Mouse (Mus musculus): ENCODE data around the gene Brca2. TPM values are rescaled to one million over a fixed set of nuclear protein-coding genes. Genes with fewer than 3 reads are reported as not detected.

Gene Brca2
- polyA plus RNA-seq, 1 experiment = 1.9 TPM

GRCm38 (mm10) chr5:150560851-150561250, 38.4 kb downstream of the Brca2 start:
- no peaks in the 10 kb centered on the region for H3K4me1 ChIP-seq
- no peak for TF ChIP-seq FLI1 (IDR thresholded peaks at IDR 0.05; ENCODE audit: low read length)
- no peak for TF ChIP-seq GATA1 (IDR thresholded peaks at IDR 0.05; ENCODE audit: borderline replicate concordance, low read length)
- no peaks in the 10 kb centered on the region for H3K9me3 ChIP-seq
- no peaks in the 10 kb centered on the region for H3K27me3 ChIP-seq (replicated peaks)
- peaks cover 76% of the 10 kb centered on the region for H3K36me3 ChIP-seq (replicated peaks; ENCODE audit: low read length)
- no peak overlapping the region for H3K4me3 ChIP-seq (replicated peaks)

GRCm38 (mm10) chr5:150561376-150561775, 38.9 kb downstream of the Brca2 start:
- Histone ChIP-seq H3K4me3 (replicated peaks) (no peak overlapping the region), H3K4me1 (no peaks in the 10 kb centered on the region), H3K27me3 (replicated peaks) (no peaks in the 10 kb centered on the region), H3K36me3 (replicated peaks; ENCODE audit: low read length) (peaks cover 82% of the 10 kb centered on the region), H3K9me3 (no peaks in the 10 kb centered on the region)
- TF ChIP-seq FLI1 (IDR thresholded peaks at IDR 0.05; ENCODE audit: low read length) (no peak), GATA1 (IDR thresholded peaks at IDR 0.05; ENCODE audit: borderline replicate concordance, low read length) (no peak)

- TF ChIP-seq FLI1 (IDR thresholded peaks at IDR 0.05; ENCODE audit: low read length) (no peak), GATA1 (IDR thresholded peaks at IDR 0.05; ENCODE audit: borderline replicate concordance, low read length) (no peak)
- H3K9me3 ChIP-seq = no peaks in the 10 kb centered on the region
- no peaks in the 10 kb centered on the region for H3K27me3 ChIP-seq (replicated peaks)
- no peak overlapping the region for H3K4me3 ChIP-seq (replicated peaks)
- H3K4me1 ChIP-seq = no peaks in the 10 kb centered on the region
- H3K36me3 ChIP-seq (replicated peaks; ENCODE audit: low read length) = peaks cover 84% of the 10 kb centered on the region
Observed at GRCm38 (mm10) chr5:150561783-150562182, 39.4 kb downstream of the Brca2 start.

DNA sequence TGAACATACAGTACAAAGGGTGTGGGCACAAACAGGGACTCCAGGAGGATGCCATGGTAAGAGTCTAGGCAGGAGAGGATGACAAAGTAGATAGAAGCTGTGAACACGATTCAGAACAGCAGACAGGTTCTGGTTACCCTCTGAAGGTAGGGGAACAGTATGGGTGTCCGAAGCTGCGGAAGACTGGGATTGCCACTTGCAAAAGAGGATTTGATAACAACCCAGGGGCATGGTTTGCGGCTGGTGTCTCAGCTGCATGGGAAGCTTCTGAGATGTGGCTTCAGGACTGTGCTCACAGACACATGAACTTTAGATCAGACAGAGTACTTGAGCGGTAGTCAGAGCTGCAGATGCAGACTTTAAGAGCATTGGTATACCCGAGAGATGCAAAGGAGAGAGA, 42.0 kb downstream of the Brca2 start:
- no peak overlapping the region for H3K4me3 ChIP-seq (replicated peaks)
- no peaks in the 10 kb centered on the region for H3K27me3 ChIP-seq (replicated peaks)
- H3K36me3 ChIP-seq (replicated peaks; ENCODE audit: low read length) = peaks cover 87% of the 10 kb centered on the region
- TF ChIP-seq GATA1 (IDR thresholded peaks at IDR 0.05; ENCODE audit: borderline replicate concordance, low read length) (no peak), FLI1 (IDR thresholded peaks at IDR 0.05; ENCODE audit: low read length) (no peak)
- H3K4me1 ChIP-seq = peaks cover 6% of the 10 kb centered on the region
- no peaks in the 10 kb centered on the region for H3K9me3 ChIP-seq

DNA sequence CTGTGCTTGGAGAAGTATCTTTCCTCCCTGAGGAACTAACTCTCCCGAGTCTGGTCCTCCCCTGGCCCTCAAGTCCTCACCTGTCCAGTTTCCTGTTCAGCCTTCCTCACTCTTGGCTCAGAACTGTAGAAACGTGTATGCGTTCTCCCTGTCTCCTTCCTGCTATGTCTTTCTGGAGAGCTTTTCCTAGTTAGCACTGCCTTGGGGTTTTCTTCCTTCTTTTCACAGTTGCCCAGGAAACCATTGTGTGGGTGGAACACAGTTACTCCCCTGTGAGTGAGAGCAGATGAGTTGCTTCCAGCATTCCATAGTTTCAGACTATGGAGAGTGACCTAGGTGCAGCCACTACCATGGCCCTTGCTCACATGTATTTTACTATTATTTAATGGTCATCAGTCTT, 43.8 kb downstream of the Brca2 start:
- TF ChIP-seq FLI1 (IDR thresholded peaks at IDR 0.05; ENCODE audit: low read length) (no peak), GATA1 (IDR thresholded peaks at IDR 0.05; ENCODE audit: borderline replicate concordance, low read length) (no peak)
- no peaks in the 10 kb centered on the region for H3K27me3 ChIP-seq (replicated peaks)
- no peaks in the 10 kb centered on the region for H3K9me3 ChIP-seq
- no peak overlapping the region for H3K4me3 ChIP-seq (replicated peaks)
- peaks cover 88% of the 10 kb centered on the region for H3K36me3 ChIP-seq (replicated peaks; ENCODE audit: low read length)
- peaks cover 6% of the 10 kb centered on the region for H3K4me1 ChIP-seq

GRCm38 (mm10) chr5:150566971-150567370, 44.5 kb downstream of the Brca2 start:
- Histone ChIP-seq H3K9me3 (no peaks in the 10 kb centered on the region), H3K36me3 (replicated peaks; ENCODE audit: low read length) (peaks cover 85% of the 10 kb centered on the region)

GRCm38 (mm10) chr5:150570496-150571219, 48.2 kb downstream of the Brca2 start:
- TF ChIP-seq GATA1 (IDR thresholded peaks at IDR 0.05; ENCODE audit: borderline replicate concordance, low read length) = no peak
- TF ChIP-seq FLI1 (IDR thresholded peaks at IDR 0.05; ENCODE audit: low read length) = no peak
- Histone ChIP-seq H3K27me3 (replicated peaks) (no peaks in the 10 kb centered on the region), H3K4me3 (replicated peaks) (no peak overlapping the region), H3K9me3 (no peaks in the 10 kb centered on the region), H3K36me3 (replicated peaks; ENCODE audit: low read length) (peaks cover 73% of the 10 kb centered on the region), H3K4me1 (peaks cover 6% of the 10 kb centered on the region)

More at GRCm38 (mm10) chr5:150566971-150567370, 44.5 kb downstream of the Brca2 start:
- no peak overlapping the region for H3K4me3 ChIP-seq (replicated peaks)
- H3K27me3 ChIP-seq (replicated peaks) = no peaks in the 10 kb centered on the region
- peaks cover 6% of the 10 kb centered on the region for H3K4me1 ChIP-seq
- TF ChIP-seq FLI1 (IDR thresholded peaks at IDR 0.05; ENCODE audit: low read length) = no peak
- no peak for TF ChIP-seq GATA1 (IDR thresholded peaks at IDR 0.05; ENCODE audit: borderline replicate concordance, low read length)

- no peak for TF ChIP-seq GATA1 (IDR thresholded peaks at IDR 0.05; ENCODE audit: borderline replicate concordance, low read length)
- TF ChIP-seq FLI1 (IDR thresholded peaks at IDR 0.05; ENCODE audit: low read length) = no peak
Observed at GRCm38 (mm10) chr5:150574403-150574802, 52.0 kb downstream of the Brca2 start.

GRCm38 (mm10) chr5:150574885-150575284, 52.5 kb downstream of the Brca2 start:
- H3K9me3 ChIP-seq = no peaks in the 10 kb centered on the region
- peaks cover 13% of the 10 kb centered on the region for H3K4me1 ChIP-seq
- no peak overlapping the region for H3K4me3 ChIP-seq (replicated peaks)
- peaks cover 34% of the 10 kb centered on the region for H3K36me3 ChIP-seq (replicated peaks; ENCODE audit: low read length)
- peaks cover 2% of the 10 kb centered on the region for H3K27me3 ChIP-seq (replicated peaks)
- no peak for TF ChIP-seq FLI1 (IDR thresholded peaks at IDR 0.05; ENCODE audit: low read length)
- TF ChIP-seq GATA1 (IDR thresholded peaks at IDR 0.05; ENCODE audit: borderline replicate concordance, low read length) = no peak

More at GRCm38 (mm10) chr5:150574403-150574802, 52.0 kb downstream of the Brca2 start:
- no peaks in the 10 kb centered on the region for H3K9me3 ChIP-seq
- H3K27me3 ChIP-seq (replicated peaks) = peaks cover 2% of the 10 kb centered on the region
- H3K36me3 ChIP-seq (replicated peaks; ENCODE audit: low read length) = peaks cover 38% of the 10 kb centered on the region
- H3K4me3 ChIP-seq (replicated peaks) = no peak overlapping the region
- peaks cover 13% of the 10 kb centered on the region for H3K4me1 ChIP-seq

- H3K4me1 ChIP-seq = peaks cover 16% of the 10 kb centered on the region
Observed at GRCm38 (mm10) chr5:150576832-150577231, 54.4 kb downstream of the Brca2 start.

More at GRCm38 (mm10) chr5:150576832-150577231, 54.4 kb downstream of the Brca2 start:
- Histone ChIP-seq H3K36me3 (replicated peaks; ENCODE audit: low read length) (peaks cover 20% of the 10 kb centered on the region), H3K4me3 (replicated peaks) (no peak overlapping the region), H3K27me3 (replicated peaks) (peaks cover 4% of the 10 kb centered on the region), H3K9me3 (no peaks in the 10 kb centered on the region)
- TF ChIP-seq FLI1 (IDR thresholded peaks at IDR 0.05; ENCODE audit: low read length) = no peak
- no peak for TF ChIP-seq GATA1 (IDR thresholded peaks at IDR 0.05; ENCODE audit: borderline replicate concordance, low read length)
